Mouse (Mus musculus): Measurements from ENCODE around the gene Gm5901.

GRCm38 (mm10) chr7:105387696-105388095 lies 12.9 kb downstream of the Gm5901 start:
- TF ChIP-seq CTCF (IDR thresholded peaks at IDR 0.05; ENCODE audit: borderline replicate concordance, insufficient read depth, low read length): no peak
- no peak for TF ChIP-seq POLR2A (IDR thresholded peaks at IDR 0.05; ENCODE audit: low read depth, low read length)

All from embryonic fibroblast, embryonic 13.5 days (primary cell).